Mouse (Mus musculus): ENCODE measurements around the gene Aldh9a1. TPM values are rescaled to one million over a fixed set of nuclear protein-coding genes. Genes with fewer than 3 reads are reported as not detected.

Gene Aldh9a1
- polyA plus RNA-seq (2016; fragmentation: Nextera tagmentation; extraction: Ambion mirVana) = 52.5 and 53.6 TPM in 2 replicates

- Histone ChIP-seq H3K27ac (peak within 1 kb of the TSS; percentile 91), H3K36me3 (replicated peaks) (peaks cover 18% of the 10 kb centered on the region), H3K27me3 (ENCODE audit: poor library complexity, severe bottlenecking) (no peaks in the 10 kb centered on the region), H3K4me1 (peaks cover 20% of the 10 kb centered on the region), H3K9me3 (no peaks in the 10 kb centered on the region), H3K4me3 (peak within 1 kb of the TSS; percentile 82)
- peak; percentile 89 for DNase-seq (ENCODE audit: extremely low spot score, low spot score)
- WGBS = under 1% methylated on average over 55 of the region's 55 CpGs
Observed at GRCm38 (mm10) chr1:167349815-167350596, at the start of gene Aldh9a1. TSS of gene Aldh9a1 (plus strand) at chr1:167349991.

- DNase-seq (ENCODE audit: extremely low spot score, low spot score) = no peak
- H3K27ac ChIP-seq = no peak overlapping the region
- no peaks in the 10 kb centered on the region for H3K9me3 ChIP-seq
- H3K4me1 ChIP-seq = peaks cover 5% of the 10 kb centered on the region
- H3K27me3 ChIP-seq (ENCODE audit: poor library complexity, severe bottlenecking) = no peaks in the 10 kb centered on the region
- no peaks in the 10 kb centered on the region for H3K36me3 ChIP-seq (replicated peaks)
- H3K4me3 ChIP-seq = no peak overlapping the region
- WGBS = 84% methylated on average over 2 of the region's 2 CpGs
Observed at GRCm38 (mm10) chr1:167300122-167300521, 49.7 kb upstream of the Aldh9a1 start.

- 76% methylated on average over 7 of the region's 7 CpGs for WGBS
Observed at GRCm38 (mm10) chr1:167305501-167306137, 44.2 kb upstream of the Aldh9a1 start.

GRCm38 (mm10) chr1:167306451-167307240 is 43.1 kb upstream of the Aldh9a1 start:
- Histone ChIP-seq H3K9me3 (no peaks in the 10 kb centered on the region), H3K27me3 (ENCODE audit: poor library complexity, severe bottlenecking) (no peaks in the 10 kb centered on the region), H3K4me3 (no peak overlapping the region), H3K4me1 (peaks cover 24% of the 10 kb centered on the region), H3K27ac (no peak overlapping the region), H3K36me3 (replicated peaks) (peaks cover 6% of the 10 kb centered on the region)
- 83% methylated on average over 5 of the region's 5 CpGs for WGBS
- DNase-seq (ENCODE audit: extremely low spot score, low spot score) = peak; percentile 23

More at GRCm38 (mm10) chr1:167305501-167306137, 44.2 kb upstream of the Aldh9a1 start:
- no peak for DNase-seq (ENCODE audit: extremely low spot score, low spot score)
- Histone ChIP-seq H3K4me1 (peaks cover 24% of the 10 kb centered on the region), H3K4me3 (no peak overlapping the region), H3K27ac (no peak overlapping the region), H3K27me3 (ENCODE audit: poor library complexity, severe bottlenecking) (no peaks in the 10 kb centered on the region), H3K9me3 (no peaks in the 10 kb centered on the region), H3K36me3 (replicated peaks) (peaks cover 3% of the 10 kb centered on the region)

- DNase-seq (ENCODE audit: extremely low spot score, low spot score) = no peak
- H3K36me3 ChIP-seq (replicated peaks) = peaks cover 14% of the 10 kb centered on the region
- peak overlapping the region; percentile 83 for H3K4me3 ChIP-seq
- H3K27me3 ChIP-seq (ENCODE audit: poor library complexity, severe bottlenecking) = no peaks in the 10 kb centered on the region
- 70% methylated on average over 11 of the region's 11 CpGs for WGBS
- no peaks in the 10 kb centered on the region for H3K9me3 ChIP-seq
- H3K27ac ChIP-seq = peak overlapping the region; percentile 98
- H3K4me1 ChIP-seq = peaks cover 24% of the 10 kb centered on the region
Observed at GRCm38 (mm10) chr1:167307674-167308073, 42.1 kb upstream of the Aldh9a1 start.

GRCm38 (mm10) chr1:167308261-167309054 is 41.3 kb upstream of the Aldh9a1 start, which contains the start of gene Tmco1:
TSS of gene Tmco1 (plus strand) at chr1:167308378.
- peaks cover 17% of the 10 kb centered on the region for H3K36me3 ChIP-seq (replicated peaks)
- H3K27me3 ChIP-seq (ENCODE audit: poor library complexity, severe bottlenecking) = no peaks in the 10 kb centered on the region
- peaks cover 24% of the 10 kb centered on the region for H3K4me1 ChIP-seq
- H3K4me3 ChIP-seq = peak within 1 kb of the TSS; percentile 83
- peak within 1 kb of the TSS; percentile 98 for H3K27ac ChIP-seq
- peak; percentile 97 for DNase-seq (ENCODE audit: extremely low spot score, low spot score)
- WGBS = under 1% methylated on average over 82 of the region's 82 CpGs
- no peaks in the 10 kb centered on the region for H3K9me3 ChIP-seq

GRCm38 (mm10) chr1:167312367-167312766 is 37.4 kb upstream of the Aldh9a1 start:
- H3K9me3 ChIP-seq = no peaks in the 10 kb centered on the region
- H3K4me1 ChIP-seq = peaks cover 14% of the 10 kb centered on the region
- peaks cover 46% of the 10 kb centered on the region for H3K36me3 ChIP-seq (replicated peaks)
- H3K27me3 ChIP-seq (ENCODE audit: poor library complexity, severe bottlenecking) = no peaks in the 10 kb centered on the region
- H3K4me3 ChIP-seq = no peak overlapping the region
- no peak for DNase-seq (ENCODE audit: extremely low spot score, low spot score)
- H3K27ac ChIP-seq = no peak overlapping the region

GRCm38 (mm10) chr1:167313220-167313619 is 36.6 kb upstream of the Aldh9a1 start:
- WGBS = 88% methylated on average over 4 of the region's 4 CpGs
- H3K27me3 ChIP-seq (ENCODE audit: poor library complexity, severe bottlenecking) = no peaks in the 10 kb centered on the region
- no peak overlapping the region for H3K4me3 ChIP-seq
- DNase-seq (ENCODE audit: extremely low spot score, low spot score) = no peak
- H3K27ac ChIP-seq = no peak overlapping the region
- H3K4me1 ChIP-seq = peaks cover 10% of the 10 kb centered on the region
- peaks cover 53% of the 10 kb centered on the region for H3K36me3 ChIP-seq (replicated peaks)
- no peaks in the 10 kb centered on the region for H3K9me3 ChIP-seq

GRCm38 (mm10) chr1:167321691-167322090 is 28.1 kb upstream of the Aldh9a1 start:
- Histone ChIP-seq H3K27ac (no peak overlapping the region), H3K27me3 (ENCODE audit: poor library complexity, severe bottlenecking) (no peaks in the 10 kb centered on the region), H3K36me3 (replicated peaks) (peaks cover 90% of the 10 kb centered on the region), H3K4me1 (no peaks in the 10 kb centered on the region), H3K4me3 (no peak overlapping the region), H3K9me3 (no peaks in the 10 kb centered on the region)
- 97% methylated on average over 6 of the region's 6 CpGs for WGBS
- DNase-seq (ENCODE audit: extremely low spot score, low spot score) = no peak

GRCm38 (mm10) chr1:167328776-167329175 is 21.0 kb upstream of the Aldh9a1 start:
- no peak for DNase-seq (ENCODE audit: extremely low spot score, low spot score)
- Histone ChIP-seq H3K27me3 (ENCODE audit: poor library complexity, severe bottlenecking) (no peaks in the 10 kb centered on the region), H3K4me3 (no peak overlapping the region), H3K9me3 (no peaks in the 10 kb centered on the region), H3K4me1 (no peaks in the 10 kb centered on the region), H3K36me3 (replicated peaks) (peaks cover 84% of the 10 kb centered on the region), H3K27ac (no peak overlapping the region)
- 92% methylated on average over 6 of the region's 6 CpGs for WGBS

GRCm38 (mm10) chr1:167331106-167331505 is 18.7 kb upstream of the Aldh9a1 start:
- H3K9me3 ChIP-seq = no peaks in the 10 kb centered on the region
- H3K36me3 ChIP-seq (replicated peaks) = peaks cover 65% of the 10 kb centered on the region
- no peak overlapping the region for H3K4me3 ChIP-seq
- 91% methylated on average over 8 of the region's 8 CpGs for WGBS
- no peak overlapping the region for H3K27ac ChIP-seq
- H3K27me3 ChIP-seq (ENCODE audit: poor library complexity, severe bottlenecking) = no peaks in the 10 kb centered on the region
- no peaks in the 10 kb centered on the region for H3K4me1 ChIP-seq
- no peak for DNase-seq (ENCODE audit: extremely low spot score, low spot score)

- Histone ChIP-seq H3K9me3 (no peaks in the 10 kb centered on the region), H3K4me1 (peaks cover 8% of the 10 kb centered on the region), H3K4me3 (no peak overlapping the region), H3K27me3 (ENCODE audit: poor library complexity, severe bottlenecking) (peaks cover 25% of the 10 kb centered on the region), H3K27ac (no peak overlapping the region), H3K36me3 (replicated peaks) (peaks cover 21% of the 10 kb centered on the region)
- WGBS = 91% methylated on average over 3 of the region's 3 CpGs
- no peak for DNase-seq (ENCODE audit: extremely low spot score, low spot score)
Observed at GRCm38 (mm10) chr1:167336398-167336797, 13.4 kb upstream of the Aldh9a1 start.

Measured in forebrain, embryonic 10.5 days (tissue).